Mouse (Mus musculus): ENCODE data around the gene Zfyve1. TPM values are rescaled to one million over a fixed set of nuclear protein-coding genes. Genes with fewer than 3 reads are reported as not detected.
A peak's percentile ranks its signal among the peaks of the same experiment; 100 is the strongest.

The Zfyve1 gene
- polyA plus RNA-seq, 2 experiments = 5.4 to 7.0 TPM

GRCm38 (mm10) chr12:83572717-83573116 is 24.3 kb downstream of the Zfyve1 start:
- no peak for DNase-seq (ENCODE audit: low read depth in 3 of 3, low spot score in 3 of 3)
- H3K36me3 ChIP-seq (replicated peaks; ENCODE audit: control insufficient read depth, insufficient read depth, low read depth) = peaks cover 23% of the 10 kb centered on the region

DNA sequence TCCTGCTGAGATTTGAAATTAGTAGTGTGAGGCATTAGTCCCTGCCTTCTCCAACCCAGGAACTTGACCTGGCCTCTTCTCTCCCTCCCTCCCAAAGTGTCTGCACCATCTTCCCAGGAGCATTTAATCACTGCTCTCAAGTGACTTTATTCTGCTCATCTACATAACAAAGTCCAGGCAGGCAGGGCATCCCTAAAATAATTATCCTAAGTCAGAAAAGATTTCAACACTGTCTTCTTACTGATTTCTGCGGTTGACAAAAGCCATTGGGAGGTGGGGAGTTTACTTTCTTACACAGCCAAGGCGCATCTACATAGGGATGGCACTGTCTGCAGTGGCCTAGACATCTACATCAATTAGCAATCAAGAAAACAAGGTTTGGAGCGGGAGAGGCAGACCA is 27.2 kb downstream of the Zfyve1 start:
- DNase-seq (ENCODE audit: low read depth in 3 of 3, low spot score in 3 of 3) (no peak), ATAC-seq (ENCODE audit: insufficient read depth) (no peak)
- Histone ChIP-seq H3K9me3 (ENCODE audit: control insufficient read depth, low read length) (no peaks in the 10 kb centered on the region), H3K9ac (replicated peaks) (no peak overlapping the region), H3K36me3 (replicated peaks; ENCODE audit: control insufficient read depth, insufficient read depth, low read depth) (peaks cover 29% of the 10 kb centered on the region), H3K27me3 (ENCODE audit: control insufficient read depth, insufficient read depth, low read length) (no peaks in the 10 kb centered on the region), H3K4me2 (ENCODE audit: low read depth) (no peak overlapping the region), H3K27ac (no peak overlapping the region), H3K4me1 (replicated peaks; ENCODE audit: control insufficient read depth in 2 of 2, insufficient read depth in 2 of 2, low read length in 1 of 2) (no peaks in the 10 kb centered on the region), H3K4me3 (ENCODE audit: insufficient read depth in 1 of 2, low read depth in 2 of 2, low read length in 2 of 2) (no peak overlapping the region)
- TF ChIP-seq EP300 (IDR thresholded peaks at IDR 0.05; ENCODE audit: low read depth) = no peak
- TF ChIP-seq CTCF (IDR thresholded peaks at IDR 0.05; ENCODE audit: low read depth) = no peak
- 73% methylated on average over 3 of the region's 3 CpGs for WGBS (ENCODE audit: insufficient replicate concordance)

More at GRCm38 (mm10) chr12:83572717-83573116, 24.3 kb downstream of the Zfyve1 start:
- TF ChIP-seq CTCF (IDR thresholded peaks at IDR 0.05; ENCODE audit: low read depth) (no peak), EP300 (IDR thresholded peaks at IDR 0.05; ENCODE audit: low read depth) (no peak)
- no peak for ATAC-seq (ENCODE audit: insufficient read depth)
- H3K4me2 ChIP-seq (ENCODE audit: low read depth) = no peak overlapping the region
- H3K27ac ChIP-seq = no peak overlapping the region
- 80% methylated on average over 5 of the region's 5 CpGs for WGBS (ENCODE audit: insufficient replicate concordance)
- H3K4me3 ChIP-seq (ENCODE audit: insufficient read depth in 1 of 2, low read depth in 2 of 2, low read length in 2 of 2) = no peak overlapping the region
- H3K27me3 ChIP-seq (ENCODE audit: control insufficient read depth, insufficient read depth, low read length) = no peaks in the 10 kb centered on the region
- no peaks in the 10 kb centered on the region for H3K9me3 ChIP-seq (ENCODE audit: control insufficient read depth, low read length)
- H3K9ac ChIP-seq (replicated peaks) = no peak overlapping the region
- H3K4me1 ChIP-seq (replicated peaks; ENCODE audit: control insufficient read depth in 2 of 2, insufficient read depth in 2 of 2, low read length in 1 of 2) = peaks cover 3% of the 10 kb centered on the region in 2 experiments

- Histone ChIP-seq H3K4me1 (replicated peaks; ENCODE audit: control insufficient read depth in 2 of 2, insufficient read depth in 2 of 2, low read length in 1 of 2) (peaks cover 0 to 6% of the 10 kb centered on the region in 2 experiments; a peak in 3 of 4 replicates), H3K36me3 (replicated peaks; ENCODE audit: control insufficient read depth, insufficient read depth, low read depth) (peaks cover 26% of the 10 kb centered on the region), H3K9ac (replicated peaks) (no peak overlapping the region), H3K27me3 (ENCODE audit: control insufficient read depth, insufficient read depth, low read length) (no peaks in the 10 kb centered on the region), H3K4me2 (ENCODE audit: low read depth) (no peak overlapping the region), H3K9me3 (ENCODE audit: control insufficient read depth, low read length) (no peaks in the 10 kb centered on the region), H3K4me3 (ENCODE audit: insufficient read depth in 1 of 2, low read depth in 2 of 2, low read length in 2 of 2) (no peak overlapping the region), H3K27ac (no peak overlapping the region)
- 76% methylated on average over 3 of the region's 3 CpGs for WGBS (ENCODE audit: insufficient replicate concordance)
- no peak for ATAC-seq (ENCODE audit: insufficient read depth)
- TF ChIP-seq CTCF (IDR thresholded peaks at IDR 0.05; ENCODE audit: low read depth) (no peak), EP300 (IDR thresholded peaks at IDR 0.05; ENCODE audit: low read depth) (no peak)
- no peak for DNase-seq (ENCODE audit: low read depth in 3 of 3, low spot score in 3 of 3)
These were observed 34.4 kb downstream of the Zfyve1 start for GRCm38 (mm10) chr12:83562589-83562988.

DNA sequence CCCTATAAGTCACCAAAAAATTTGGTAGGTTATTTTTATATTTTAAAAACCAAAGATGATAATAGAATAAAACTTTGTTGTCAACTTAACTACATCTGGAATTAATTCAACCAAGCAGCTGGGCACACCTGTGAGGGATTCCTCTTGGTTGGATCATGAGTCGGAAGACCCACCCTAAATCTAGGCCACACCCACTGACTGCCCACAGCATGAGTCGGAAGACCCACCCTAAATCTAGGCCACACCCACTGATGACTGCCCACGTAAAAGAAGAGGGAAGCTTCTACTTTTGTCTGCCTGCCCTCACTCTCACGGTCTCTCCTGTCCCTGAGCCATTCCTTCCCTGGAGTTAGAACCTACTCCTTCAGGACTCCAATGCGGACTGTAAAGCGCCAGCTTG is 36.8 kb downstream of the Zfyve1 start:
- H3K9me3 ChIP-seq (ENCODE audit: control insufficient read depth, low read length) = no peaks in the 10 kb centered on the region
- 52% methylated on average over 6 of the region's 6 CpGs for WGBS (ENCODE audit: insufficient replicate concordance)
- no peak for TF ChIP-seq CTCF (IDR thresholded peaks at IDR 0.05; ENCODE audit: low read depth)
- TF ChIP-seq EP300 (IDR thresholded peaks at IDR 0.05; ENCODE audit: low read depth) = no peak
- no peak for ATAC-seq (ENCODE audit: insufficient read depth)
- DNase-seq (ENCODE audit: low read depth in 3 of 3, low spot score in 3 of 3) = peak; percentile 22 to 45 (median 22)
- no peak overlapping the region for H3K4me2 ChIP-seq (ENCODE audit: low read depth)
- no peak overlapping the region for H3K9ac ChIP-seq (replicated peaks)
- no peaks in the 10 kb centered on the region for H3K27me3 ChIP-seq (ENCODE audit: control insufficient read depth, insufficient read depth, low read length)
- H3K27ac ChIP-seq = no peak overlapping the region
- no peak overlapping the region for H3K4me3 ChIP-seq (ENCODE audit: insufficient read depth in 1 of 2, low read depth in 2 of 2, low read length in 2 of 2)
- H3K4me1 ChIP-seq (replicated peaks; ENCODE audit: control insufficient read depth in 2 of 2, insufficient read depth in 2 of 2, low read length in 1 of 2) = peaks cover 6 to 12% of the 10 kb centered on the region in 2 experiments
- H3K36me3 ChIP-seq (replicated peaks; ENCODE audit: control insufficient read depth, insufficient read depth, low read depth) = peaks cover 25% of the 10 kb centered on the region

GRCm38 (mm10) chr12:83558496-83558895 is 38.5 kb downstream of the Zfyve1 start:
- 94% methylated on average over 7 of the region's 7 CpGs for WGBS (ENCODE audit: insufficient replicate concordance)
- Histone ChIP-seq H3K9me3 (ENCODE audit: control insufficient read depth, low read length) (no peaks in the 10 kb centered on the region), H3K9ac (replicated peaks) (no peak overlapping the region), H3K27ac (no peak overlapping the region), H3K4me1 (replicated peaks; ENCODE audit: control insufficient read depth in 2 of 2, insufficient read depth in 2 of 2, low read length in 1 of 2) (peaks cover 6 to 12% of the 10 kb centered on the region in 2 experiments), H3K36me3 (replicated peaks; ENCODE audit: control insufficient read depth, insufficient read depth, low read depth) (peaks cover 19% of the 10 kb centered on the region), H3K27me3 (ENCODE audit: control insufficient read depth, insufficient read depth, low read length) (no peaks in the 10 kb centered on the region), H3K4me3 (ENCODE audit: insufficient read depth in 1 of 2, low read depth in 2 of 2, low read length in 2 of 2) (no peak overlapping the region), H3K4me2 (ENCODE audit: low read depth) (no peak overlapping the region)
- TF ChIP-seq EP300 (IDR thresholded peaks at IDR 0.05; ENCODE audit: low read depth) (no peak), CTCF (IDR thresholded peaks at IDR 0.05; ENCODE audit: low read depth) (no peak)
- DNase-seq (ENCODE audit: low read depth in 3 of 3, low spot score in 3 of 3) (no peak), ATAC-seq (ENCODE audit: insufficient read depth) (no peak)
